Mouse (Mus musculus): ENCODE results near the gene Sorl1.

Sorl1 gene

GRCm38 (mm10) chr9:42094028-42094551, 30.0 kb downstream of the Sorl1 start:
- WGBS, result 56% methylated on average over 7 of the region's 7 CpGs

- WGBS, result 92% methylated on average over 2 of the region's 2 CpGs
These were observed 31.3 kb downstream of the Sorl1 start for GRCm38 (mm10) chr9:42092749-42093148.

- WGBS, result 77% methylated on average over 4 of the region's 4 CpGs
These were observed 32.5 kb downstream of the Sorl1 start for GRCm38 (mm10) chr9:42091561-42091960.

- WGBS, result 78% methylated on average over 4 of the region's 4 CpGs
These were observed 36.2 kb downstream of the Sorl1 start for GRCm38 (mm10) chr9:42087921-42088320.

GRCm38 (mm10) chr9:42085970-42086369, 38.1 kb downstream of the Sorl1 start:
- 58% methylated on average over 13 of the region's 13 CpGs for WGBS

- 49% methylated on average over 4 of the region's 4 CpGs for WGBS
These were observed 40.4 kb downstream of the Sorl1 start for GRCm38 (mm10) chr9:42083661-42084067.

- WGBS, result 80% methylated on average over 29 of the region's 29 CpGs
These were observed 42.2 kb downstream of the Sorl1 start for GRCm38 (mm10) chr9:42081681-42082530.

GRCm38 (mm10) chr9:42080671-42081070, 43.4 kb downstream of the Sorl1 start:
- WGBS, result 70% methylated on average over 9 of the region's 9 CpGs

- WGBS, result 80% methylated on average over 16 of the region's 16 CpGs
These were observed 46.8 kb downstream of the Sorl1 start for GRCm38 (mm10) chr9:42077112-42077845.

- 91% methylated on average over 10 of the region's 10 CpGs for WGBS
These were observed 47.7 kb downstream of the Sorl1 start for GRCm38 (mm10) chr9:42076256-42076849.

- whole genome bisulfite sequencing, result 68% methylated on average over 2 of the region's 2 CpGs
These were observed 48.9 kb downstream of the Sorl1 start for GRCm38 (mm10) chr9:42075241-42075640.

- WGBS, result 43% methylated on average over 4 of the region's 4 CpGs
These were observed 52.1 kb downstream of the Sorl1 start for GRCm38 (mm10) chr9:42072010-42072409.

- 95% methylated on average over 6 of the region's 6 CpGs for WGBS
These were observed 53.2 kb downstream of the Sorl1 start for GRCm38 (mm10) chr9:42070856-42071255.

GRCm38 (mm10) chr9:42069471-42069870, 54.6 kb downstream of the Sorl1 start:
- 61% methylated on average over 5 of the region's 5 CpGs for WGBS

GRCm38 (mm10) chr9:42067950-42068349, 56.1 kb downstream of the Sorl1 start:
- WGBS, result 62% methylated on average over 9 of the region's 9 CpGs

GRCm38 (mm10) chr9:42065756-42066155, 58.3 kb downstream of the Sorl1 start:
- WGBS, result 82% methylated on average over 1 of the region's 1 CpGs

GRCm38 (mm10) chr9:42063391-42063790, 60.7 kb downstream of the Sorl1 start:
- 69% methylated on average over 4 of the region's 4 CpGs for WGBS

- WGBS, result 59% methylated on average over 8 of the region's 8 CpGs
These were observed 61.8 kb downstream of the Sorl1 start for GRCm38 (mm10) chr9:42062269-42062668.

- 93% methylated on average over 2 of the region's 2 CpGs for WGBS
These were observed 65.1 kb downstream of the Sorl1 start for GRCm38 (mm10) chr9:42059006-42059405.

- 85% methylated on average over 5 of the region's 5 CpGs for WGBS
These were observed 67.5 kb downstream of the Sorl1 start for GRCm38 (mm10) chr9:42056591-42056990.

- WGBS, result 46% methylated on average over 4 of the region's 4 CpGs
These were observed 68.7 kb downstream of the Sorl1 start for GRCm38 (mm10) chr9:42055378-42055777.
